ENCODE assay signal across 19 mouse cellular contexts in the genomic region with DNA sequence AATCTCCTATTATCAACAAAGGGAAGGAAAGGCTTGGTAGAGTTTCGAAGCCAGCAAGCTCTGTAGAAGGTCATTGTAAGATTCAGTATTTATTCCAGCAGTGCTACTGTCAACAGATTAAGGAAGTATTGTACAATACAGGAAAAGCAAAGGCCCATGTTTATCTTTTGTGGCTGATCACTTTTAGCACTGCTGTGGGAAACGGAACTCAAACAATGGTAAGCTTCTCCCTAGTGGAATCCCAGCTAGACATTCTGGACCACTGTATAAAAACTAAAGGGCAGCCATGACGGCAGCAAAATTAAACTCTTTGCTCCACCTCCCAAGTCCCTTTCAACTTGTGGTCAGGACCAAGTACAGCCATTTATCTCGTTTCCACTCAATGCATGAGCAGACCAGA.
DNase-seq lines count a peak whose midpoint lies in the region; ATAC-seq and TF ChIP-seq lines count a peak whose summit lies in the region.
"Had no signal": no experiment of that assay in that cellular context is flagged by ENCODE, and none has a peak within 500 bp of the region (broad histone marks: within the 10 kb centered on the region; RNA-seq: fewer than 3 reads in every experiment).

No protein-coding gene starts in this region.

- H3K4me2 ChIP-seq in kidney, postnatal 0 days (ENCODE audit: low read length) = no peak overlapping the region
- H3K4me2 ChIP-seq in liver, embryonic 16.5 days (ENCODE audit: low read depth, low read length) = no peak overlapping the region
- H3K4me2 ChIP-seq: embryonic facial prominence, embryonic 15.5 days; hindbrain, embryonic 15.5 days; limb, embryonic 15.5 days; midbrain, embryonic 12.5 days; neural tube, embryonic 12.5 days had no signal

- no peaks in the 10 kb centered on the region for H3K27me3 ChIP-seq in kidney, postnatal 0 days (ENCODE audit: insufficient read depth, low read length)
- H3K27me3 ChIP-seq in liver, embryonic 16.5 days (ENCODE audit: control insufficient read depth, insufficient read depth, low read depth, low read length) = no peaks in the 10 kb centered on the region
- H3K27me3 ChIP-seq: embryonic facial prominence, embryonic 15.5 days; hindbrain, embryonic 15.5 days; limb, embryonic 15.5 days; midbrain, embryonic 12.5 days; neural tube, embryonic 12.5 days had no signal

- WGBS in kidney, postnatal 0 days = 48% methylated on average over 4 of the region's 4 CpGs
- whole genome bisulfite sequencing in liver, embryonic 16.5 days (ENCODE audit: insufficient replicate concordance) = 18% methylated on average over 4 of the region's 4 CpGs

- no peaks in the 10 kb centered on the region for H3K4me1 ChIP-seq in kidney, postnatal 0 days (replicated peaks; ENCODE audit: insufficient read depth, low read length)
- no peaks in the 10 kb centered on the region for H3K4me1 ChIP-seq in liver, embryonic 16.5 days (ENCODE audit: control insufficient read depth, low read depth, low read length)
- H3K4me1 ChIP-seq: embryonic facial prominence, embryonic 15.5 days; hindbrain, embryonic 15.5 days; limb, embryonic 15.5 days; midbrain, embryonic 12.5 days; neural tube, embryonic 12.5 days had no signal

- no peak overlapping the region for H3K9ac ChIP-seq in kidney, postnatal 0 days (ENCODE audit: low read depth, low read length)
- H3K9ac ChIP-seq in liver, embryonic 16.5 days (ENCODE audit: low read depth, low read length) = no peak overlapping the region
- H3K9ac ChIP-seq: embryonic facial prominence, embryonic 15.5 days; hindbrain, embryonic 15.5 days; limb, embryonic 15.5 days; midbrain, embryonic 12.5 days; neural tube, embryonic 12.5 days had no signal

- no peak for ATAC-seq in kidney, postnatal 0 days (replicated peaks; ENCODE audit: low FRiP score, low read depth)
- peak; percentile 89 for ATAC-seq in granulocyte monocyte progenitor cell, adult 5-6 weeks (replicated peaks; ENCODE audit: poor library complexity, severe bottlenecking)
- ATAC-seq in liver, embryonic 16.5 days (ENCODE audit: low read depth) = 0 out of 2 replicates have a peak, but pooled peaks have one; percentile 32
- peak; percentile 72 for ATAC-seq in megakaryocyte, adult 5-6 weeks (ENCODE audit: poor library complexity, severe bottlenecking)

- no peaks in the 10 kb centered on the region for H3K36me3 ChIP-seq in kidney, postnatal 0 days (ENCODE audit: insufficient read depth, low read length)
- no peaks in the 10 kb centered on the region for H3K36me3 ChIP-seq in liver, embryonic 16.5 days (ENCODE audit: control insufficient read depth, insufficient read depth)
- H3K36me3 ChIP-seq: embryonic facial prominence, embryonic 15.5 days; hindbrain, embryonic 15.5 days; limb, embryonic 15.5 days; midbrain, embryonic 12.5 days; neural tube, embryonic 12.5 days had no signal

- no peak overlapping the region for H3K4me3 ChIP-seq in kidney, postnatal 0 days (replicated peaks; ENCODE audit: low read depth, low read length)
- no peak overlapping the region for H3K4me3 ChIP-seq in liver, embryonic 16.5 days (ENCODE audit: low read depth, low read length)
- H3K4me3 ChIP-seq: embryonic facial prominence, embryonic 15.5 days; hindbrain, embryonic 15.5 days; left cerebral cortex, adult 2 months; limb, embryonic 15.5 days; midbrain, embryonic 12.5 days; neural tube, embryonic 12.5 days had no signal

- no peaks in the 10 kb centered on the region for H3K9me3 ChIP-seq in kidney, postnatal 0 days (replicated peaks; ENCODE audit: low read length)
- no peaks in the 10 kb centered on the region for H3K9me3 ChIP-seq in liver, embryonic 16.5 days (replicated peaks; ENCODE audit: control insufficient read depth, low read length)
- H3K9me3 ChIP-seq: embryonic facial prominence, embryonic 15.5 days; hindbrain, embryonic 15.5 days; limb, embryonic 15.5 days; midbrain, embryonic 12.5 days; neural tube, embryonic 12.5 days had no signal

- H3K27ac ChIP-seq in kidney, postnatal 0 days = no peak overlapping the region
- no peak overlapping the region for H3K27ac ChIP-seq in liver, embryonic 16.5 days (ENCODE audit: low read length)
- H3K27ac ChIP-seq: embryonic facial prominence, embryonic 15.5 days; hindbrain, embryonic 15.5 days; left cerebral cortex, adult 2 months; limb, embryonic 15.5 days; midbrain, embryonic 12.5 days; neural tube, embryonic 12.5 days had no signal

- no peak for TF ChIP-seq CTCF in kidney, postnatal 0 days (IDR thresholded peaks at IDR 0.05; ENCODE audit: low read depth)

- peak; percentile 31 for DNase-seq in kidney, postnatal 0 days (ENCODE audit: low spot score)
- DNase-seq in kidney, postnatal 4 days = no peak
- DNase-seq in layer of hippocampus, adult 9-11 months = no peak
- no peak for DNase-seq in thymus, adult 18-20 months
- no peak for DNase-seq in natural killer cell, adult 2 months (ENCODE audit: low spot score in 2 of 2)
- DNase-seq: adrenal gland, adult 2 months; cerebellum, postnatal 25 days; gastrocnemius, postnatal 14 days; kidney, postnatal 10 days; right cerebral cortex, adult 18-20 months had no signal
